In the genomic region with DNA sequence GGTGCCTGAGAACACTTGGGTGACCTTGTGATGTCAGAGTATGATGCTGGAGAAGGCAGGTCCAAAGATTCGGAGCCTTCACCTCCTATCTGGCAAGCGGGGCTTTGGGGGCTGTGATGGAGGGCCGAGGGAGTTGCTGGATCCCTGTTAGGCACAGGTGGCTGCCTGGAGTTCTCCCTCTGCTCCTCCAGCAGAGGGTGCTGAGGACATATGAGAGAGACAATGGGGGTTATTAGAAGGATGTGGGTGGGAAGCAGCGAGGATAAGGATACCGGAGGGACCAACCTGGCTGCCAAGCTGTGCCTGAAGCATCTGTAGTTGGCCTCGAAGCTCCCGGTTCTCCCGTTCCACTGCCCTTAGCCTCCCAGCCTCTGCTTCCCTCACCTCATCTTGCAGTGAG, we compare ENCODE assay signal across 21 mouse cellular contexts. TPM values are rescaled to one million over a fixed set of nuclear protein-coding genes. Genes with fewer than 3 reads are reported as not detected.
A peak's percentile ranks its signal among the peaks of the same experiment; 100 is the strongest.
DNase-seq lines count a peak whose midpoint lies in the region; TF ChIP-seq lines count a peak whose summit lies in the region.
"Had no signal": no experiment of that assay in that cellular context is flagged by ENCODE, and none has a peak within 500 bp of the region (broad histone marks: within the 10 kb centered on the region; RNA-seq: fewer than 3 reads in every experiment).

No protein-coding gene starts in this region.

- H3K4me2 ChIP-seq in CH12.LX (ENCODE audit: insufficient read depth, low read depth, poor library complexity, severe bottlenecking), result no peak overlapping the region
- H3K4me2 ChIP-seq: embryonic facial prominence, embryonic 12.5 days; heart, embryonic 13.5 days; hindbrain, embryonic 13.5 days; liver, embryonic 15.5 days; neural tube, embryonic 13.5 days had no signal

- 59% methylated on average over 8 of the region's 8 CpGs for WGBS in heart, adult 2 months

- no peak overlapping the region for H3K27ac ChIP-seq in heart, adult 2 months
- H3K27ac ChIP-seq in layer of hippocampus, adult 2 months, result no peak overlapping the region
- H3K27ac ChIP-seq in CH12.LX (ENCODE audit: insufficient read depth, low read depth), result no peak overlapping the region
- H3K27ac ChIP-seq: embryonic facial prominence, embryonic 12.5 days; heart, embryonic 13.5 days; hindbrain, embryonic 13.5 days; liver, embryonic 15.5 days; neural tube, embryonic 13.5 days had no signal

- no peaks in the 10 kb centered on the region for H3K36me3 ChIP-seq in heart, adult 2 months (ENCODE audit: control insufficient read depth, insufficient read depth, low read length)
- H3K36me3 ChIP-seq in CH12.LX (replicated peaks in 1 of 2; ENCODE audit: control insufficient read depth in 1 of 2, insufficient read depth in 1 of 2, low read length in 1 of 2), result peaks cover 70 to 73% of the 10 kb centered on the region in 2 experiments
- H3K36me3 ChIP-seq: embryonic facial prominence, embryonic 12.5 days; heart, embryonic 13.5 days; hindbrain, embryonic 13.5 days; liver, embryonic 15.5 days; midbrain, embryonic 10.5 days; neural tube, embryonic 13.5 days had no signal

- DNase-seq in heart, adult 2 months, result no peak
- no peak for DNase-seq in heart, adult 18-20 months
- no peak for DNase-seq in layer of hippocampus, adult 2 months (ENCODE audit: low spot score in 2 of 2)
- DNase-seq in layer of hippocampus, adult 9-10 months (ENCODE audit: low spot score), result no peak
- DNase-seq in CH12.LX (ENCODE audit: extremely low read depth), result no peak
- DNase-seq in NIH3T3 (ENCODE audit: low read depth), result peak; percentile 59
- no peak for DNase-seq in adrenal gland, postnatal 4 days (ENCODE audit: low spot score in 2 of 2)
- DNase-seq: adrenal gland, postnatal 10 days; B cell, adult 2 months; cerebellum, adult 9-10 months; gastrocnemius, postnatal 10 days; heart, adult 11 months; heart, postnatal 36 days had no signal

- intact Hi-C loops in heart, adult 2 months (cut with DNase I), result no loop called here

- no peaks in the 10 kb centered on the region for H3K79me2 ChIP-seq in heart, adult 2 months (replicated peaks; ENCODE audit: control insufficient read depth, insufficient read depth, low read length)
- H3K79me2 ChIP-seq in CH12.LX (replicated peaks; ENCODE audit: control insufficient read depth, extremely low read depth, insufficient read depth, poor library complexity, severe bottlenecking), result peaks cover 17% of the 10 kb centered on the region

- no peaks in the 10 kb centered on the region; the same call in 1 of the 2 replicates for H3K27me3 ChIP-seq in heart, adult 2 months (ENCODE audit: control insufficient read depth, insufficient read depth, low read length)
- H3K27me3 ChIP-seq in CH12.LX (replicated peaks), result no peaks in the 10 kb centered on the region

- no peak for TF ChIP-seq EP300 in heart, adult 2 months (IDR thresholded peaks at IDR 0.05; ENCODE audit: insufficient read depth, low read depth, low read length)
- no peak for TF ChIP-seq EP300 in CH12.LX (IDR thresholded peaks at IDR 0.05; ENCODE audit: low read length)

- TF ChIP-seq RAD21 in CH12.LX (IDR thresholded peaks at IDR 0.05; ENCODE audit: low read depth, low read length), result peak; percentile 12

- no peak overlapping the region for H3K4me3 ChIP-seq in heart, adult 2 months
- no peak overlapping the region for H3K4me3 ChIP-seq in layer of hippocampus, adult 2 months
- H3K4me3 ChIP-seq in CH12.LX (replicated peaks in 1 of 3; ENCODE audit: low read depth in 2 of 3, low read length in 2 of 3, poor library complexity in 1 of 3), result no peak overlapping the region
- H3K4me3 ChIP-seq: embryonic facial prominence, embryonic 12.5 days; erythroblast, embryonic 14.5 days; heart, embryonic 13.5 days; hindbrain, embryonic 13.5 days; liver, embryonic 15.5 days; myocyte; neural tube, embryonic 13.5 days had no signal

- TF ChIP-seq POLR2A in heart, adult 2 months (IDR thresholded peaks at IDR 0.05; ENCODE audit: insufficient read depth, low read depth, low read length), result no peak
- TF ChIP-seq POLR2A in CH12.LX (IDR thresholded peaks at IDR 0.05; ENCODE audit: low read depth, low read length), result no peak

- in situ Hi-C loops in CH12.LX (cut with MboI; ENCODE audit: low pct_ligation_motif_present, low pct_unique_long_range_greater_than_20kb, low sequenced_read_pairs), result no loop called here

- dilution Hi-C loops in CH12.LX (cut with MboI; ENCODE audit: extremely low pct_ligation_motif_present, extremely low pct_unique_long_range_greater_than_20kb, low sequenced_read_pairs), result no loop called here

- no peaks in the 10 kb centered on the region for H3K9me3 ChIP-seq in CH12.LX (replicated peaks; ENCODE audit: low read length)
- H3K9me3 ChIP-seq: embryonic facial prominence, embryonic 12.5 days; heart, embryonic 13.5 days; hindbrain, embryonic 13.5 days; liver, embryonic 15.5 days; midbrain, embryonic 10.5 days; neural tube, embryonic 13.5 days had no signal

- H3K9ac ChIP-seq in heart, adult 2 months (ENCODE audit: low read depth, low read length), result no peak overlapping the region
- H3K9ac ChIP-seq in CH12.LX (ENCODE audit: insufficient read depth, low read depth), result no peak overlapping the region
- H3K9ac ChIP-seq: embryonic facial prominence, embryonic 12.5 days; heart, embryonic 13.5 days; hindbrain, embryonic 13.5 days; liver, embryonic 15.5 days; neural tube, embryonic 13.5 days had no signal

- peak; percentile 40 for TF ChIP-seq CTCF in heart, adult 2 months (IDR thresholded peaks at IDR 0.05)
- peak; percentile 68 for TF ChIP-seq CTCF in layer of hippocampus, adult 2 months (conservative IDR thresholded peaks at IDR 0.05)
- peak in 1 of 2 experiments; percentile 17; a peak in 1 of 4 replicates for TF ChIP-seq CTCF in CH12.LX (conservative IDR thresholded peaks at IDR 0.05 in 1 of 2, IDR thresholded peaks at IDR 0.05 in 1 of 2; ENCODE audit: low read depth in 2 of 2, low read length in 2 of 2)

- 0 out of 2 replicates have a peak, but pooled peaks cover 2% of the 10 kb centered on the region for H3K4me1 ChIP-seq in heart, adult 2 months (ENCODE audit: control insufficient read depth, insufficient read depth, low read length)
- peaks cover 16 to 37% of the 10 kb centered on the region in 2 experiments for H3K4me1 ChIP-seq in CH12.LX (ENCODE audit: control insufficient read depth in 1 of 2, insufficient read depth in 2 of 2)

TF ChIP-seq in CH12.LX, 34 proteins besides CTCF, POLR2A, EP300 and RAD21:
- TF ChIP-seq E2F4 (IDR thresholded peaks at IDR 0.05; ENCODE audit: insufficient replicate concordance, low read depth, low read length) (no peak), ELF1 (IDR thresholded peaks at IDR 0.05; ENCODE audit: low read depth, low read length) (no peak), CHD2 (IDR thresholded peaks at IDR 0.05; ENCODE audit: low read length) (no peak), ETS1 (conservative IDR thresholded peaks at IDR 0.05; ENCODE audit: low read depth, low read length) (no peak), CHD1 (IDR thresholded peaks at IDR 0.05; ENCODE audit: low read depth, low read length) (no peak), POLR2AphosphoS2 (IDR thresholded peaks at IDR 0.05; ENCODE audit: low read depth, low read length) (no peak), NELFE (IDR thresholded peaks at IDR 0.05; ENCODE audit: low read depth, low read length) (no peak), USF1 (IDR thresholded peaks at IDR 0.05; ENCODE audit: low read depth, low read length) (no peak), ZNF384 (IDR thresholded peaks at IDR 0.05; ENCODE audit: low read depth, low read length) (no peak), PAX5 (IDR thresholded peaks at IDR 0.05; ENCODE audit: low read length) (no peak), MXI1 (IDR thresholded peaks at IDR 0.05; ENCODE audit: low read depth, low read length) (no peak), UBTF (IDR thresholded peaks at IDR 0.05; ENCODE audit: low read depth, low read length) (no peak)

RNA-seq across cellular contexts. Expression of a gene that starts 4.1 kb away (rescaled TPM):
- 1 to 10 TPM in 1 of 2 experiments, under 1 TPM in 1; 0.86 to 1.0 TPM for total RNA-seq in heart, adult 2 months (2021)
- polyA plus RNA-seq in heart, adult 2 months (2012; rRNA removed), result 0.94 and 1.8 TPM in 2 replicates
- total RNA-seq in heart, adult 18-20 months (2021), result 1 to 10 TPM in 1 of 2 experiments, under 1 TPM in 1; 0.79 to 2.2 TPM
- total RNA-seq in layer of hippocampus, adult 2 months (2021), result 10 to 100 TPM; 14.6 to 15.7 TPM
- 57.0 and 76.4 TPM in 2 replicates for total RNA-seq in CH12.LX (2012; rRNA removed)
- total RNA-seq in CH12.LX (2014; rRNA removed), result 19.3 and 20.5 TPM in 2 replicates
- 53.0 and 56.4 TPM in 2 replicates for polyA plus RNA-seq in CH12.LX (2012; ENCODE audit: insufficient read length, low read depth)
- total RNA-seq in adrenal gland, postnatal 4 days (2021), result 1 to 10 TPM; 1.5 to 2.0 TPM

RNA-seq across cellular contexts. Expression of a gene that starts 13.5 kb away (rescaled TPM):
- 10 to 100 TPM; 15.9 to 17.9 TPM for total RNA-seq in heart, adult 2 months (2021)
- polyA plus RNA-seq in heart, adult 2 months (2012; rRNA removed), result 11.8 and 12.9 TPM in 2 replicates
- 10 to 100 TPM; 17.0 to 17.3 TPM for total RNA-seq in heart, adult 18-20 months (2021)
- total RNA-seq in layer of hippocampus, adult 2 months (2021), result 10 to 100 TPM; 38.3 to 39.1 TPM
- total RNA-seq in CH12.LX (2012; rRNA removed) (7.8 and 9.8 TPM in 2 replicates), CH12.LX (2014; rRNA removed) (6.5 and 6.6 TPM in 2 replicates)
- 14.0 and 18.3 TPM in 2 replicates for polyA plus RNA-seq in CH12.LX (2012; ENCODE audit: insufficient read length, low read depth)
- total RNA-seq in adrenal gland, postnatal 4 days (2021), result 10 to 100 TPM; 26.9 to 33.4 TPM

RNA-seq across cellular contexts. Expression of a gene that starts 55.6 kb away (rescaled TPM):
- 10 to 100 TPM; 32.0 to 38.5 TPM for total RNA-seq in heart, adult 2 months (2021)
- polyA plus RNA-seq in heart, adult 2 months (2012; rRNA removed), result 67.9 and 71.5 TPM in 2 replicates
- total RNA-seq in heart, adult 18-20 months (2021), result 10 to 100 TPM; 37.7 to 39.3 TPM
- 10 to 100 TPM; 48.4 to 49.3 TPM for total RNA-seq in layer of hippocampus, adult 2 months (2021)
- total RNA-seq in CH12.LX (2012; rRNA removed), result 191 and 198 TPM in 2 replicates
- 89.5 and 97.9 TPM in 2 replicates for total RNA-seq in CH12.LX (2014; rRNA removed)
- polyA plus RNA-seq in CH12.LX (2012; ENCODE audit: insufficient read length, low read depth), result 158 and 212 TPM in 2 replicates
- total RNA-seq in adrenal gland, postnatal 4 days (2021), result 100 to 1,000 TPM in 1 of 2 experiments, 10 to 100 TPM in 1; 98.3 to 101 TPM

RNA-seq across cellular contexts. Expression of a gene that starts 56.0 kb away (rescaled TPM):
- 100 to 1,000 TPM; 651 to 766 TPM for total RNA-seq in heart, adult 2 months (2021)
- 411 and 490 TPM in 2 replicates for polyA plus RNA-seq in heart, adult 2 months (2012; rRNA removed)
- total RNA-seq in heart, adult 18-20 months (2021), result 100 to 1,000 TPM; 763 to 838 TPM
- total RNA-seq in layer of hippocampus, adult 2 months (2021), result 100 to 1,000 TPM; 361 to 395 TPM
- total RNA-seq in CH12.LX (2012; rRNA removed) (72.6 and 74.8 TPM in 2 replicates), CH12.LX (2014; rRNA removed) (77.2 and 83.5 TPM in 2 replicates)
- 137 TPM in 2 replicates for polyA plus RNA-seq in CH12.LX (2012; ENCODE audit: insufficient read length, low read depth)
- 100 to 1,000 TPM; 199 to 210 TPM for total RNA-seq in adrenal gland, postnatal 4 days (2021)

Comparison
In these comparisons a context has a peak if more than half of its experiments do, and no peak if none do; other contexts are left out.
1. RNA of a gene that starts 4.1 kb away (total RNA-seq): 19.3 to 76.4 TPM in CH12.LX and 14.6 to 15.7 TPM in layer of hippocampus, adult 2 months; 0.79 to 2.2 TPM in heart, adult 18-20 months, 1.5 to 2.0 TPM in adrenal gland, postnatal 4 days and 0.86 to 1.0 TPM in heart, adult 2 months; every median in the first group is over 4 times any median in the second.